Mouse (Mus musculus) megakaryocyte, embryonic 14.5 days (primary cell): Measurements from ENCODE around the gene Gse1. TPM values are rescaled to one million over a fixed set of nuclear protein-coding genes. Genes with fewer than 3 reads are reported as not detected.
"Not testable (repeated sequence)": the region's sequence is repeated elsewhere in the genome, so short reads cannot be mapped to it uniquely, and the experiment has no call there.

ENCODE experiments used
- H3K27me3 ChIP-seq: replicated peaks from 2 replicates; pipeline ENCODE3; 2012; ENCODE audit warnings: inconsistent platforms
- H3K36me3 ChIP-seq: replicated peaks from 2 replicates; pipeline ENCODE3; 2012; ENCODE audit warnings: low read length, inconsistent platforms, mixed read lengths
- H3K4me1 ChIP-seq: 2 replicates; pipeline ENCODE4 v1.6.1; 2012; ENCODE audit warnings: inconsistent platforms
- H3K4me3 ChIP-seq: replicated peaks from 2 replicates; pipeline ENCODE3; 2012; ENCODE audit warnings: moderate library complexity, mild to moderate bottlenecking, inconsistent platforms
- H3K9me3 ChIP-seq: 2 replicates; pipeline ENCODE4 v1.6.1; 2012; ENCODE audit warnings: inconsistent platforms
- FLI1 ChIP-seq: IDR thresholded peaks from 2 replicates; pipeline ENCODE4 v1.6.1; 2012; ENCODE audit warnings: low read length, inconsistent platforms, mixed read lengths
- GATA1 ChIP-seq: IDR thresholded peaks from 3 replicates; pipeline ENCODE4 v1.6.1; 2012; ENCODE audit warnings: mixed read lengths, low read length, inconsistent platforms, borderline replicate concordance
- polyA plus RNA-seq: library from polyadenylated mRNA; stranded (reverse); fragments of >175 nt; gene quantifications from 2 replicates; pipeline ENCODE4 v1.2.3, GENCODE M21; 2012; ENCODE audit warnings: low replicate concordance; ENCODE audit not compliant: insufficient read depth

The Gse1 gene
- polyA plus RNA-seq, 1 experiment, result 163 TPM

GRCm38 (mm10) chr8:120328361-120329022, 100.2 kb downstream of the Gse1 start:
- TF ChIP-seq FLI1 (no peak), GATA1 (no peak)
- Histone ChIP-seq H3K4me3 (peak overlapping the region; percentile 70), H3K4me1 (peaks cover 100% of the 10 kb centered on the region), H3K36me3 (peaks cover 40% of the 10 kb centered on the region), H3K9me3 (no peaks in the 10 kb centered on the region), H3K27me3 (no peaks in the 10 kb centered on the region)

DNA sequence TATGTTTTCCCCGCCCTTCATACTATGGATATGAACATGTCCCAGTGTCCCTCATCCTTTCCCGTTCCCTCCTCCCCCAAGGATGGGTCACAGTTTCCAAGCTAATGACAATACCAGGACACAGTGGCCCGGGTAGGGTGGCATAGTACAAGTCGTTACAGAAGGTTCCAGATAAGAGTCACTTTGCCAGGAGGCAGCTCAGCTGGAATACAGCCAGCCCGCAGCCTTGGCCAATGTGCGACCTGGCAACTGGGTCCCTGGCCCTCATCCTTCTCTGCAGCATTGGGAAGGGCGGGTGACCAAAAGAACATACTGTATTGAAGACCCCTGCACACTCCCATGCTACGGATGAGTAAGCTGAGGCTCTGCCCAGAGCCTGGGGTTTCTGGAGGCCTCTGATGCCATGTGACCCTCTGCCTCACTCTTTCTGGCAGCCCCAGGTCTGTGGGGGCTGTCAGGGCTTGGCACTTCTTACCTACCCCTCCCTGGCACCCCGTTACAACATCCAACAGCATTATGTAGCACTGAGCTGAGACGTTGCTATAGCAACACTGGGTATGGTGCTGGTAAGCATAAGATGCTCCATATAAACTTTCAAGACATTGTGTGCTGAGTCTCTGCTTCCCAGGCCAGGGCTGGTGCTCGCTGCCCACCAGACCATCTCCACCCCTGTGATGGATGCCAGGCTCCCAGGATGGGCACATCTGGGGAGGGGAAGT, 100.9 kb downstream of the Gse1 start:
- TF ChIP-seq FLI1, result no peak
- no peak for TF ChIP-seq GATA1
- Histone ChIP-seq H3K36me3 (peaks cover 40% of the 10 kb centered on the region), H3K4me3 (peak overlapping the region; percentile 70), H3K27me3 (no peaks in the 10 kb centered on the region), H3K4me1 (peaks cover 100% of the 10 kb centered on the region), H3K9me3 (no peaks in the 10 kb centered on the region)

DNA sequence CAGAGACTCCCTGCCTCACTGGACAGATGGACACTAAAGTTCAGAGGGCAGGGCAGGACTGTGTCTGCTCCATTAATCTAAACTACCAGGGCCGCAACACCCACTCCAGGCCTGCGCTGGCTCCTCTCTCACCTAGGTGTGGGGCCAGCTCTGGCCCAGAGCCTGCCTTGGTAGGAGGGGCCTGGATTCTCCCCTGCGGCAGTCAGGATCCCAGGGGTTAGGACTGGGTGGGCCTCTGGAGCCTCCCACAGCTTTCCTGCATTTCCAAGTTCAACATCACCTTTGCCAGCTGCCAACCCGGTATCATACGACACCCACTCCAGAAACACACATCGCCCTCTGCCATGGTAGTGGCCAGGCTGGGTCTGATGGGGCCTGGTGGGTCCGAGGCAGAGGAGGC, 102.8 kb downstream of the Gse1 start:
- peaks cover 100% of the 10 kb centered on the region for H3K4me1 ChIP-seq
- no peaks in the 10 kb centered on the region for H3K27me3 ChIP-seq
- peaks cover 40% of the 10 kb centered on the region for H3K36me3 ChIP-seq
- no peaks in the 10 kb centered on the region for H3K9me3 ChIP-seq
- no peak for TF ChIP-seq FLI1
- TF ChIP-seq GATA1, result no peak
- peak overlapping the region; percentile 92 for H3K4me3 ChIP-seq

DNA sequence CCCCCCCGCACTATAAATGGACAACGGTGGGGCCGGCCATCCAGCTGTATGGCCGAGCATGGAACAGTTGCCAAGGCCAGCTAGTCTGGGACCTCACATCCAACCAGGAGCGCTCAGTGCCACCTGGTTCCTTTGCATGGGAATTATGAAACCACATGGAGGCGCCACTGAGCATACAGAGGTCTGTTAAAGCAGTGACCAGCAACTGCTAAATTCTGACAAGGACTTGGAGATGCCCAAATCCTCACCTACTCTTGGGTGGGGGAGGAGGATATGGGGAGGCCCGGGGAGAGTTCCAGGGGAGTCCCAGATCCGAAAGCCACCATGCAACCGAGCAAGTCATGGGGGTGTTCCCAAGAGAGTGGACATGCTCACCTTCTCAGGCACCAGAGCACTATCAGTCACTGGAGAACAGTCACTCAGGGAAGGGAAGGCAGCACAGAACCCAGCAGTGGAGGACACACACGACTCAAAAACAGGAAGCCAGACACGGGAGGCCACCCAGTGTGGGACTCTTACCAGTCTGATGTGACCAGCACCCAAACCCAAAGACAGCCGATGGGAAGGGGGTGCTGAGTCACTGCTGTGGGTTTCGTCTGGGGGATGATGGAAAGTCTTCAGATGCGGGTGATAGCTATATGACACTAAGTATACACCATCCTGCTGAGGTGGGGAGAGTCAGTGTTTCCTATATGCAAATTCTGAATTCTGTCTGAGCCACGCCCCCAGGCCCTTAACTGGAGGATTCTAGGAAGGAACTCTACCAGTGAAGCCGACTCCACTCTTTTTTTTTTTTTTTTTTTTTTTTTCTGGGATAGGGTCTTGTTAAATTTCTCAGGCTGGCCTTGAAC, 104.3 kb downstream of the Gse1 start:
- peaks cover 41% of the 10 kb centered on the region for H3K36me3 ChIP-seq
- H3K4me1 ChIP-seq, result peaks cover 100% of the 10 kb centered on the region
- no peaks in the 10 kb centered on the region for H3K9me3 ChIP-seq
- TF ChIP-seq GATA1 (no peak), FLI1 (no peak)
- peak overlapping the region; percentile 92 for H3K4me3 ChIP-seq
- no peaks in the 10 kb centered on the region for H3K27me3 ChIP-seq

GRCm38 (mm10) chr8:120333681-120334080, 105.4 kb downstream of the Gse1 start:
- peak overlapping the region; percentile 92 for H3K4me3 ChIP-seq
- H3K4me1 ChIP-seq, result peaks cover 100% of the 10 kb centered on the region
- no peak for TF ChIP-seq FLI1
- TF ChIP-seq GATA1, result no peak
- peaks cover 4% of the 10 kb centered on the region for H3K9me3 ChIP-seq
- peaks cover 44% of the 10 kb centered on the region for H3K36me3 ChIP-seq
- H3K27me3 ChIP-seq, result no peaks in the 10 kb centered on the region

- H3K27me3 ChIP-seq, H3K9me3 ChIP-seq: not testable (repeated sequence)
- Histone ChIP-seq H3K4me1 (peaks cover 100% of the 10 kb centered on the region), H3K36me3 (peaks cover 44% of the 10 kb centered on the region), H3K4me3 (peak overlapping the region; percentile 91)
Measured at GRCm38 (mm10) chr8:120334261-120334660, 106.0 kb downstream of the Gse1 start.

DNA sequence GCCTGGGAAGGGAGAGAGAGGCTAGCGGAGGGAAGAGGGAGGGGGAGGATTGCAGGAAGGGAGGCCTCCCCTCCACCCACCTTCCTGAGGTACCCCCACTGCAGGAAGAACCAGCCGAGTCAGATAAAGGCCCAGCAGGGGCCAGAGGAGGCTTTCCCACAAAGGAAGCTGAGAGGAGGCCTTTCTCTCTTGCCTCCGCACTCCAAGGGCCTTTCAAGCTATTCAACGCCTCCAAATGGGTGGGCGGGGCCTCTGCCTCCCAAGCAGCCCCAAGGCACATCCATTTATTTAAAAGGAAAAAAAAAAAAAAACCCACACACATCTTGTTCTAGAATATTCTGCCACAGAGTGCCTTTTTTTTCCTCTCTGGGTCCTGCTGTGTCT, 106.6 kb downstream of the Gse1 start:
- peaks cover 43% of the 10 kb centered on the region for H3K36me3 ChIP-seq
- TF ChIP-seq FLI1 (no peak; the same call in 1 of the 2 replicates), GATA1 (no peak)
- peaks cover 13% of the 10 kb centered on the region for H3K9me3 ChIP-seq
- no peaks in the 10 kb centered on the region for H3K27me3 ChIP-seq
- H3K4me3 ChIP-seq, result peak overlapping the region; percentile 91
- H3K4me1 ChIP-seq, result peaks cover 100% of the 10 kb centered on the region

DNA sequence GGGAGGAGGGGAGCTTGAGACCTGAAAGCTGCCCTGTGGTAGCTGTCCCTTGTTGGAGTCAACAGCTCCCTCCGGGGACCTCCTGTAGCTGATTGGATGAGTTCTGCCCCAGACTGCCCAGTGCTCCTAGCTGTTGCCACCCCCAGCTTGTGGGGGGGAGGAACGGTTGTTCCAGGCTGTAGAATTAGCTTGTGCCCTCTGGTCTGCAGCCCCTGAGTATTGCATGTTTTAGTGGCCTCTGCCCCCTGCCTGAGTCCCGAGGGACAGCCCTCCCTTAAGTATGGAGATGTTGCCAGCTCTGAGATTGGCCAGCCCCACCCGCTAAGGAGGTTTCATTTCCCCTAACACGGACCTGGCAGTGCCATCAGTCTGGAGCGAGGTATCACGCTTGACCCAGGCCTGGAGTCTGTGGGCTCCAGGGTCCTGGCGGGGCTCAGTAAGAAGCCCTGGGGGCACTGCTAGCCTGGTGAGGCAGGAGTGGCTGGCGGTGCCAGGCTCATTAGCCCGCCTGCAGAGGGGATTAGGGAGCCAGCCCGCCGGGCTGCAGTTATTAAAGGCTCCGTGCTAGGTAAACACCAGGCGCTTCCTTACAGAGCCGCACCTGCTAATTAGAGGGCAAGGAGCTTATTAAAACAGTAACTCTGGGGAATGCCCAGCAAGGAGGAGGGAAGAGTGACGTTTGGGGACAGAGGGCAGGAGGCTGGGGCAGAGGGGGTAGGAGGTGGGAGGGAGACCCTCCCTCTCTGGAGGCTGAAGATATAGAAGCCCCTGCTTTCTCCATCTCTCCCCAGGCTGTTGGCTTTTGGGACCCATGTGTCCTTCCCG, 107.2 kb downstream of the Gse1 start:
- peak overlapping the region; percentile 91 for H3K4me3 ChIP-seq
- TF ChIP-seq GATA1, result no peak
- TF ChIP-seq FLI1, result no peak
- no peaks in the 10 kb centered on the region for H3K27me3 ChIP-seq
- H3K4me1 ChIP-seq, result peaks cover 100% of the 10 kb centered on the region
- peaks cover 37% of the 10 kb centered on the region for H3K36me3 ChIP-seq
- H3K9me3 ChIP-seq, result peaks cover 13% of the 10 kb centered on the region

GRCm38 (mm10) chr8:120336087-120336380, 107.8 kb downstream of the Gse1 start:
- peaks cover 13% of the 10 kb centered on the region for H3K9me3 ChIP-seq
- TF ChIP-seq FLI1 (no peak), GATA1 (no peak)
- H3K4me3 ChIP-seq, result peak overlapping the region; percentile 91
- peaks cover 32% of the 10 kb centered on the region for H3K36me3 ChIP-seq
- H3K27me3 ChIP-seq, result no peaks in the 10 kb centered on the region
- peaks cover 100% of the 10 kb centered on the region for H3K4me1 ChIP-seq
